Mouse (Mus musculus): ENCODE data around the gene Rimkla. TPM values are rescaled to one million over a fixed set of nuclear protein-coding genes. Genes with fewer than 3 reads are reported as not detected.

Gene Rimkla
- polyA plus RNA-seq, 2 experiments: 0.01 TPM; not detected in 1

- Histone ChIP-seq H3K4me2 (ENCODE audit: low read depth) (peak overlapping the region; percentile 16; the same call in 1 of the 2 replicates), H3K27ac (peak overlapping the region; percentile 38), H3K9me3 (ENCODE audit: control insufficient read depth, low read length) (no peaks in the 10 kb centered on the region), H3K9ac (replicated peaks) (peak overlapping the region; percentile 34), H3K27me3 (ENCODE audit: control insufficient read depth, insufficient read depth, low read length) (no peaks in the 10 kb centered on the region), H3K4me3 (ENCODE audit: insufficient read depth in 1 of 2, low read depth in 2 of 2, low read length in 2 of 2) (no peak overlapping the region), H3K4me1 (replicated peaks; ENCODE audit: control insufficient read depth in 2 of 2, insufficient read depth in 2 of 2, low read length in 1 of 2) (peaks cover 27 to 28% of the 10 kb centered on the region in 2 experiments), H3K36me3 (replicated peaks; ENCODE audit: control insufficient read depth, insufficient read depth, low read depth) (no peaks in the 10 kb centered on the region)
- WGBS (ENCODE audit: insufficient replicate concordance): 34% methylated on average over 2 of the region's 2 CpGs
- ATAC-seq (ENCODE audit: insufficient read depth) (no peak), DNase-seq (ENCODE audit: low read depth in 3 of 3, low spot score in 3 of 3) (no peak)
- TF ChIP-seq CTCF (IDR thresholded peaks at IDR 0.05; ENCODE audit: low read depth): no peak
- TF ChIP-seq EP300 (IDR thresholded peaks at IDR 0.05; ENCODE audit: low read depth): no peak
These were observed 66.8 kb downstream of the Rimkla start for GRCm38 (mm10) chr4:119425601-119426000.

- ATAC-seq (ENCODE audit: insufficient read depth) (peak; percentile 21; the same call in 1 of the 2 replicates), DNase-seq (ENCODE audit: low read depth in 3 of 3, low spot score in 3 of 3) (peak; percentile 45 to 58 (median 52))
- Histone ChIP-seq H3K27me3 (ENCODE audit: control insufficient read depth, insufficient read depth, low read length) (no peaks in the 10 kb centered on the region), H3K4me1 (replicated peaks; ENCODE audit: control insufficient read depth in 2 of 2, insufficient read depth in 2 of 2, low read length in 1 of 2) (peaks cover 27 to 28% of the 10 kb centered on the region in 2 experiments), H3K27ac (peak overlapping the region; percentile 62), H3K4me3 (ENCODE audit: insufficient read depth in 1 of 2, low read depth in 2 of 2, low read length in 2 of 2) (no peak overlapping the region), H3K4me2 (ENCODE audit: low read depth) (peak overlapping the region; percentile 18; the same call in 1 of the 2 replicates), H3K9me3 (ENCODE audit: control insufficient read depth, low read length) (no peaks in the 10 kb centered on the region), H3K36me3 (replicated peaks; ENCODE audit: control insufficient read depth, insufficient read depth, low read depth) (no peaks in the 10 kb centered on the region), H3K9ac (replicated peaks) (peak overlapping the region; percentile 34; the same call in 1 of the 2 replicates)
- WGBS (ENCODE audit: insufficient replicate concordance): 35% methylated on average over 2 of the region's 2 CpGs
- no peak; the same call in 1 of the 2 replicates for TF ChIP-seq CTCF (IDR thresholded peaks at IDR 0.05; ENCODE audit: low read depth)
- TF ChIP-seq EP300 (IDR thresholded peaks at IDR 0.05; ENCODE audit: low read depth): peak; percentile 57
These were observed 67.4 kb downstream of the Rimkla start for GRCm38 (mm10) chr4:119425077-119425476.

GRCm38 (mm10) chr4:119422294-119422964, 70.0 kb downstream of the Rimkla start, which contains the start of the genes Ppcs and Zmynd12:
Ppcs (minus strand) TSS chr4:119422420.
Zmynd12 (plus strand) TSS chr4:119422814.
- Histone ChIP-seq H3K36me3 (replicated peaks; ENCODE audit: control insufficient read depth, insufficient read depth, low read depth) (no peaks in the 10 kb centered on the region), H3K4me1 (replicated peaks; ENCODE audit: control insufficient read depth in 2 of 2, insufficient read depth in 2 of 2, low read length in 1 of 2) (peaks cover 28 to 37% of the 10 kb centered on the region in 2 experiments), H3K27ac (peak within 1 kb of the TSS; percentile 12), H3K4me2 (ENCODE audit: low read depth) (peak within 1 kb of the TSS; percentile 71), H3K4me3 (ENCODE audit: insufficient read depth in 1 of 2, low read depth in 2 of 2, low read length in 2 of 2) (peak within 1 kb of the TSS; percentile 73 to 84), H3K9me3 (ENCODE audit: control insufficient read depth, low read length) (no peaks in the 10 kb centered on the region), H3K27me3 (ENCODE audit: control insufficient read depth, insufficient read depth, low read length) (no peaks in the 10 kb centered on the region), H3K9ac (replicated peaks) (peak within 1 kb of the TSS; percentile 66)
- DNase-seq (ENCODE audit: low read depth in 3 of 3, low spot score in 3 of 3) (peak; percentile 68 to 73 (median 72)), ATAC-seq (ENCODE audit: insufficient read depth) (peak; percentile 92)
- TF ChIP-seq CTCF (IDR thresholded peaks at IDR 0.05; ENCODE audit: low read depth) (peak; percentile 49), EP300 (IDR thresholded peaks at IDR 0.05; ENCODE audit: low read depth) (no peak)
- WGBS (ENCODE audit: insufficient replicate concordance): under 1% methylated on average over 52 of the region's 52 CpGs

- peaks cover 31 to 42% of the 10 kb centered on the region in 2 experiments for H3K4me1 ChIP-seq (replicated peaks; ENCODE audit: control insufficient read depth in 2 of 2, insufficient read depth in 2 of 2, low read length in 1 of 2)
These were observed 70.5 kb downstream of the Rimkla start for GRCm38 (mm10) chr4:119421921-119422293.

GRCm38 (mm10) chr4:119421191-119421590, 71.2 kb downstream of the Rimkla start:
- 13% methylated on average over 3 of the region's 3 CpGs for WGBS (ENCODE audit: insufficient replicate concordance)
- H3K9ac ChIP-seq (replicated peaks): no peak overlapping the region; the same call in 1 of the 2 replicates
- no peaks in the 10 kb centered on the region for H3K9me3 ChIP-seq (ENCODE audit: control insufficient read depth, low read length)
- H3K4me2 ChIP-seq (ENCODE audit: low read depth): peak overlapping the region; percentile 71
- ATAC-seq (ENCODE audit: insufficient read depth): no peak
- no peak for DNase-seq (ENCODE audit: low read depth in 3 of 3, low spot score in 3 of 3)
- no peak for TF ChIP-seq EP300 (IDR thresholded peaks at IDR 0.05; ENCODE audit: low read depth)
- H3K27me3 ChIP-seq (ENCODE audit: control insufficient read depth, insufficient read depth, low read length): no peaks in the 10 kb centered on the region
- H3K4me1 ChIP-seq (replicated peaks; ENCODE audit: control insufficient read depth in 2 of 2, insufficient read depth in 2 of 2, low read length in 1 of 2): peaks cover 31 to 44% of the 10 kb centered on the region in 2 experiments
- H3K4me3 ChIP-seq (ENCODE audit: insufficient read depth in 1 of 2, low read depth in 2 of 2, low read length in 2 of 2): peak overlapping the region; percentile 73 to 84; a peak in 3 of 4 replicates
- H3K27ac ChIP-seq: no peak overlapping the region
- no peaks in the 10 kb centered on the region for H3K36me3 ChIP-seq (replicated peaks; ENCODE audit: control insufficient read depth, insufficient read depth, low read depth)

More at GRCm38 (mm10) chr4:119421921-119422293, 70.5 kb downstream of the Rimkla start:
- H3K4me2 ChIP-seq (ENCODE audit: low read depth): peak overlapping the region; percentile 71
- ATAC-seq (ENCODE audit: insufficient read depth): peak; percentile 40
- no peaks in the 10 kb centered on the region for H3K9me3 ChIP-seq (ENCODE audit: control insufficient read depth, low read length)
- peak overlapping the region; percentile 66 for H3K9ac ChIP-seq (replicated peaks)
- H3K27ac ChIP-seq: no peak overlapping the region
- WGBS (ENCODE audit: insufficient replicate concordance): under 1% methylated on average over 26 of the region's 31 CpGs
- no peak for DNase-seq (ENCODE audit: low read depth in 3 of 3, low spot score in 3 of 3)
- no peak for TF ChIP-seq EP300 (IDR thresholded peaks at IDR 0.05; ENCODE audit: low read depth)
- TF ChIP-seq CTCF (IDR thresholded peaks at IDR 0.05; ENCODE audit: low read depth): no peak
- no peaks in the 10 kb centered on the region for H3K27me3 ChIP-seq (ENCODE audit: control insufficient read depth, insufficient read depth, low read length)
- H3K36me3 ChIP-seq (replicated peaks; ENCODE audit: control insufficient read depth, insufficient read depth, low read depth): no peaks in the 10 kb centered on the region
- peak overlapping the region; percentile 73 to 84 for H3K4me3 ChIP-seq (ENCODE audit: insufficient read depth in 1 of 2, low read depth in 2 of 2, low read length in 2 of 2)
